Mouse (Mus musculus) right cerebral cortex, adult 18-20 months (tissue): Measurements from ENCODE around the gene Lnpep.
"Not testable (repeated sequence)": the region's sequence is repeated elsewhere in the genome, so short reads cannot be mapped to it uniquely, and the experiment has no call there.

Source experiments
- DNase-seq: peaks from one replicate; pipeline ENCODE4 v3.0.0; 2022; ENCODE audit warnings: mixed read lengths

The Lnpep gene

GRCm38 (mm10) chr17:17624957-17625586 is at the start of gene Lnpep:
Gene Lnpep (minus strand): TSS chr17:17625050.
- DNase-seq = peak; percentile 95

DNA sequence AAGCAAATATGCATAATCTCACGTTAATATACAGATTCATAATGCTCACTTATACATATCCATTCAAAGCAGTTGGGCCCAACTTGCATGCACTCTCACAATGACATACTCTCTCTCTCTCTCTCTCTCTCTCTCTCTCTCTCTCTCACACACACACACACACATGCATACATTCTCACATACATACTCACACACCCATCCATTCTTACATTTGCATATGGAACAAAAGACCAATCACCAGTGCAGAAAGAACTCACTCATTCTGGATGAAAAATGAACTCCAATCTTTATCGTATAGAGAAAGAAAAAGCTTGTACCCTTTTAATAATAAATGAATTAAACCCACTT is 31.0 kb upstream of the Lnpep start:
- no peak for DNase-seq

GRCm38 (mm10) chr17:17654997-17655828 is 30.4 kb upstream of the Lnpep start:
- no peak for DNase-seq

DNA sequence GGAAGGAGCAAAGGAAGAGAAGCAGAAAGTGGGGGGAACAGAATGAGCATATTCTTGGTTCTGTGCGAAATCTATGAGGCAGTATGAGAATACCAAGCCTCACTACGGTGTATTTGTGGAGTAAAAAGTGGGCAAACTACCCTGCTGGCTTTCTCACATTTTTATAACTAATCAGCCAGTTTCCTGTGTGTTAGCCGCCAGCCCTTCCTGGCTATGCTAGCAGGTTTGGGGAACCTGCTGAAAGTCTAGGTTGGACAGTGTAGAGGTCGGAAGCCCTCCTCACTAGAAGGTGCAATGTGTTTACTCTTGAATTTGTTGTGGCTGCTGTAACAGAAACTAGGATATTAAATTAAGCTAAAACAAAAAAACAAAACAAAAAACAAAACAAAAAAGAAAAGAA is 27.7 kb upstream of the Lnpep start:
- DNase-seq = no peak

DNA sequence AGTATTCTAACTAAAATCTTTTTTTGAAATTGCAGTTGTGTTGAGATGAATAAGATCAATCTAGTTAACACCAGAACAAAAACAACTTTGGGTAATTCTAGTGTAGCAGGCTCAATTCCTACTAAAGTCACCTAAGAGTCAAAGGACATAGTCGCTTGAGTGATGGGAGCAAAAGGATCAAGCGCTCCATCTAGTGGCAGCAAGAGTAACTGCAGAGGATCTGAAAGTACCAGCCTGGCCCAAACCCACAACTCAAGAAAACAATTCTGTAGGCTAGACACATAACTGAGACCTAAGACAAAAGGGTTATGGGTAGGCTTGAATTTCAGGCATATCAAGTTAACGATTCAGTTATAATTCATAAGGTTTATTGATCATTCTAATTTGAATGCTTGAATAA is 20.9 kb upstream of the Lnpep start:
- peak; percentile 49 for DNase-seq

GRCm38 (mm10) chr17:17637387-17637786 is 12.5 kb upstream of the Lnpep start:
- DNase-seq = no peak

DNA sequence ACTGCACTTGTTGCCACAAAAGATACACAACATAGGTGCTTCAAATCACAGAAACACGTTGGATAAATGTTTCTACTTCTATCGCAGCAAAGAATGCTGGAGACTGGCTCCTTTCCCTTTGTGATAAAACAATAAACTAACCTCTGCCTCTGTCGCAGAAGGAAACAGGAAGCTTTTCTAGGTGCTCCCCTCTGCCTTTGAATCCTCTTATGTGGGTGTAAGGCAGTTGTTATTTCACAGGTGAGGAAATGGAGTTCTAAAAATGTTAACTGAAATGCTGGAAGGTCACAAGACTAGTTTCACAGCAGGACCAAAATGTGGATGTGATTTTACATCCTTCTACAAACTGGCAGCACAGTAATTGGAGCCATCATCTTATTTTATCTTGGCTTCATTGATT is 11.3 kb upstream of the Lnpep start:
- DNase-seq = no peak

DNA sequence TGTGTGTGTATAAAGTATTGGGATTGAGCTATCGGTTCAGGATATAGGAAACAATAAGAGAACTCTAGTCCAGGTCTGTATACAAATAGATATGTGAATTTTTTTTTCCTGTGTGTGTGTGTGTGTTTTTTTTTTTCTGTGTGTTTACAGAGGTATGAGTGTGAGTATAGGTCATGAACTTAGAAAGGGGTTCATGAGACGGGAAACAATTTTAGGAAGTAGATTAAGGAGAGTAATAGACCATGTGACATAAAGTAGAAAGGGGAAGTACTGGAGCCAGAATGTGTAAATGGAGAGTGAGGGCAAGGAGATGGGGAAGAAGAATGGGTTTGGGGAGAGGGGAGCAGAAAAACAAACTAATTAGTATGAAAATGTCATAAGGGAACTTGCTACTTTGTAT is 9.2 kb upstream of the Lnpep start:
- DNase-seq = no peak

DNA sequence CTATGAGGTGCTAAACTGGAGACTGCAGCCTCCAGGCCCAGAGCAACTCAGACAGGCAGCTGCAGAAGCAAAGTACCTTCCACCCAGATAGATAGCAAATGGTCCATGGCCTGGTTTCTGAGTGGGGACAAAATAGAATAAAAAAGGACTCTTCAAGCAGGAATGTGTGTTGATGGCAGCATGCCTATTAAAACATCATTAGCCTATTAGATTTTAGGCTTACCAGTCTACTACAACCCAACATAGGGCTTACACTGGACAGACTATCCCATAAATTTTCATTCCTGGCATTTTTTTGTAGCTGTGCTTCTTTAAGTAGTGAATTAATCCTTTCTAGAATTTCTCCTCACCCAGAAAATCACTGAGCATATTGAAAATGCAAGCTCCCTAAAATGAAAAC is 7.1 kb upstream of the Lnpep start:
- no peak for DNase-seq

DNA sequence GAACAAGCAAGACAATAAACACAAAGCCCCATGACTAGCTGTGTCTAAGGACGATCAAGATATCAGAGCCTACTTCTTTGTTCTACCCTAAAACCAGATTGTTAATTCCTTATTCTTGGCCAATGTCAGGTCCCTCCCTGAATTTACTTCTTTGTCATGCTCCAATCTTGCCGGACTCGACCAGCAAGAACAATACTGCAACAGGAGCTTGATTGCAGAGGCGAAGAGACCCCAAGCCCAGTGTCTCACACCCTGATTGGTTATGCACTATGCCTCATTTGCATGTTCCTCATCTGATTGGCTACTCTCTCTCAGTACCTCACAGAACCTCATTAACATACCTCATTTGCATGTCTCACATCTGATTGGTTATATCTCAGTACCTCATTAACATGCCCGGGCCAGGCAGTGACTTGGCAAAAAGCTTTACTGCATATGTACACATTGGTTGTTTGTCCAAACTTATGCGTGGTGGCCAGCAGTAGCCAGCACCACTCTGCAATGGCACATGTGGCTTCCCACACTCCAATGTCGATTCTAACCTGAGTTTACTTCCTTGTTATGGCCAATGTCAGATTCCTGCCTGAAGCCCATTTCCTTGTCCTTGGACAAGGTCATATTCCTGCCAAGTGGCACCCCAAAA is 3.5 kb upstream of the Lnpep start:
- not testable (repeated sequence) for DNase-seq

DNA sequence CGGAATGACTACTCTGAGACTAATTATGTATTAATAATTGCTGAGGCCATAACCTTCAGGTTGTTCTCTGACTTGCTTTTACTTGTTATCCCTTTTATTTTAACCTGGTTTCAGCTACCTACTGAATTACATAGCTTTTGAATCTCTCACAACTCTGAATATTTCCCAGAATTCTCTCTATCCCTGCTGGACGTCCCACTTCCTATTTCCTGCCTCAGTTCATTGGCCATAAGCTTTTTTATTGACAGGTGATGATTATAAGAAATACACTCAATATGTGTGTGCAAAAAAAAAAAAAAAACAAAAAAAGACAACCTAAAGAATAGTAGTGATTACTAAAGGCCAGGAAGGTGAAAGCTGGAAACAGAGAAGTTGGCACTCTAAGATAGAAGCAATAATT is 2.7 kb upstream of the Lnpep start:
- no peak for DNase-seq

GRCm38 (mm10) chr17:17625887-17626679 is 1.2 kb upstream of the Lnpep start:
- no peak for DNase-seq

DNA sequence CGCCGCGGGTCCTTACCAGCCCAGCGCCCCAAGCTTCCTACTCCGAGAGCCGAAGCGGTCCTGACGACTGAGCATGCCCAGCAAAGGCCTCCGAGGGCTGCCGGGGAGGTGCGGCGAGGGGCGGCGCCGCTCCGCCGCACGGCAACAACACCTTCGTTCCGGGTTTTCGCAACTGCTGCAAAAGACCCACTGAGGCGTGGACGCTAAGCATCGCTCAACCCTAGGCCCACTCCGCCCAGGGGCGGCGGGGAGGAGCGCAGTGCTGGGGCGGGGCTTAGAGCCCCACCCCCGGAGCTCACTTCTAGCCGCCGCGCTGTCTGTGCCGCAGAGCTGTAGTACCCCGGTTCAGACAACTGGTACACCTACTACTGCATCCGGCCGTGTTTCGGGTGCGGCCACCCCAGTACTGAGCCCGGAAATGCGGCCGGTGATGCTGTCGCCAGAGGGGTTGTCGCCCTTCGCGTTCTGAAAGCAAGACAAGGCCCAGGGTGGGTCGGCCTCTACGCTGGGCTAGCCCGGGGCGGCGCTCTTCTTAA is 361 bp downstream of the Lnpep start:
- peak; percentile 95 for DNase-seq

DNA sequence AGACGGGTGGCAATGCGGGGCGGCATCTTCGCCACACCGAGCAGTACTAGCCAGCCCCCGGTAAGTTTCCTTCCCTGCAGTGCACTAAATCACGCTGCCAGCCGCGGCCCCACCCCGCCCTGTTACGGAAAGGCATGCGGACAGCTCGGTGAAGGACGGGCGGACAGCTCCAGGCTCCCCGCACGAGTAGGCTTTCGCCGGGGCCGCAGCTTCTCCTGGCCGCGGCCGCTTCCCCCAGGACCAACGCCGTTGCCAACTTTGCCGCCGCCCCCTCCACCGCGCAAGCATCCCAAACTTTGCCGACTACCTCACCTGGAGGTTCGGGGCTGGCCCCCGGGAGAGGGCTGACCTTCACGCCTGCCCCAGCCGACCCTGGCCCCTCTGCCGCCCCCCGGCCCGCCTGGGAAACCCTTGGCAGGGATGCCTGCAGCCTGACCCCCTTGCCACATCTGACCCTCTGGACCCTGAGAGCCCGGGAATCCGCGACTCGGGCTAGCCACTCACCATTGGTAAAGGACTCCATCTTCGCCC is 895 bp downstream of the Lnpep start:
- DNase-seq = peak; percentile 63

- DNase-seq = no peak
These were observed 1.5 kb downstream of the Lnpep start for GRCm38 (mm10) chr17:17623221-17623889.

DNA sequence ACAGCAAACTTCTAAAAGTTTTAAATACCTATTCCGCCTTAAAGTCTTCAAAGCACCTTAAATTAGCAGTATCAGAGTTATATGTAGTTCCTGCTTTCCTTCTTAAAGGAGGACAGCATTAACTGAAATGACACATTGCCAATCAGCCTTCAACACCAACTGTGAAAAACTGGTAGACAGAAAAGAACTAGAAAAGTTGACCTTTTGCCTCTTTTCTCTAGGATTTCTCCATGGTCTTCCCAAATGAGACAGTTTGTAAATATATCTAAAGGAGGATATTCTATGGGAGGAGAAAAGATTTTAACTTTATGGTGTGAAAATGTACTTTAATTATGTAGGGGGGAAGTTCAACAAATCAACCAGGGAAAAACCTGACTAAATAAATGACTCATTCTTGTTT is 2.3 kb downstream of the Lnpep start:
- DNase-seq = no peak

- DNase-seq = no peak
These were observed 3.3 kb downstream of the Lnpep start for GRCm38 (mm10) chr17:17621586-17621985.

DNA sequence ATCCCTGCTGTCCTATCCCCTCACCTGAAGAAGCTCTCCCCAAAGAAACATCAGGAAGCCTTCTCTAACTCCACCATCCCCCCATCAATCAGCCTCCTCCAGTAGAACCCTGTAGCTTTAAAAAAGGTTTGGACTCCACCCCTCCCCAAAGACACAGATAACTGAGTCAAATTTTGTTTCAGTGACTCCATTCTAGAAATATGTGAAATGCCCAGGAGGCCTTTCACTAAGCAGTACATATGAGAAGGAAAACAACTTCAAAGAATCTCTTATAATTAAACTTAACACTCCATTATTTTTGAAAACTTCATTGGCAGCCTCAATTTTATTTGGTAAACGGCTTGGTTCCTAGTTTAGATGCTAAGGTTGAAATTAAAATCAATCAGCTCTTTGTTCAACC is 6.4 kb downstream of the Lnpep start:
- DNase-seq = no peak

GRCm38 (mm10) chr17:17617440-17618204 is 7.2 kb downstream of the Lnpep start:
- DNase-seq = no peak

DNA sequence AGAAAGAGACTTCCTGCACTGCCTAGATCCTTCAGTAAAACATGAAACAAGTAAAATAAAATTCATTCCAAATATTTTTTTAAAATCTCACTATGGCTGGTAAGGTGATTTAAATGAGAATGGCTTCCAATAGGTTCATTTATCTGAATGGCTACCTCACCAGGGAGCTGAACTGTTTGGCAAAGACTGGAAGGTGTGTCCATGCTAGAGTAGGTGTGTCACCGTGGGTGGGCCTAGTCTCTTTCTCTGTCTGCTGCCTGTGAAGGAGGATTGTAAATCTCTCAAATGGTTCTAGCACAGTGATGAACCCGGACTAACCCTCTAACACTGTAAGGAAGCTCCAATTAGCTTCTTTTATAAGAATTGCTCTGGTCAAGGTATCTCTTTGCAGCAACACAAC is 12.5 kb downstream of the Lnpep start:
- DNase-seq = no peak

GRCm38 (mm10) chr17:17609523-17609922 is 15.3 kb downstream of the Lnpep start:
- no peak for DNase-seq
